9 mouse cellular contexts compared by ENCODE assay signal in the genomic region with DNA sequence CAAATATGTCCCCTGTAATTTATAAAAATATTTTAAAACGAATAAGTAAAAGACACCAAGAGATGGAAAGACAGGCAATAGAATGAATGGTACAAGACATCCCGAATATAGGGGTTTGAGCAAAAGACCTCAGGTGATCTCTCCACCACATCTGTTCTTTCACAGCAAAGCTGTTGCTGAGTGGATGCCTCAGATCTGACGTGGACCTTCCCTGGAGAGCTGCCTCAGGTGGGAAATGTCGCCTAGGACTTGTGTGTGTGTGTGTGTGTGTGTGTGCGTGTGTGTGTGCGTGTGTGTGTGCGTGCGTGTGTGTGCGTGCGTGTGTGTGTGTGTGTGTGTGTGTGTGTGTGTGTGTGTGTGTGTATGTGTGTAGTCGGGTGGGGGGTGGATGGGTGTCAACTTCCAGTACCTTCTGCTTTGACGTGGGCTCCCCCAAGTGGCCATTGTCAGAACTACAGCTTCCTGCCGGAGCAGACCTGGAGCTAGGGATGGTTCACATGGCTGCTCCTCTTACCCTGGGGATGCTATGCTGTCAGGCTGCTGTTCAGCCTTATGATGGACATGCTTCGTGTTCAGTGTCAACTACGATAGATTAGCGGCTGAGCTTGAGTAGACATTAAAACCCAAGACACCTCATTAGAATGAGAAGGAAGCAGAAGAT. TPM values are rescaled to one million over a fixed set of nuclear protein-coding genes. Genes with fewer than 3 reads are reported as not detected.
DNase-seq lines count a peak whose midpoint lies in the region; ATAC-seq lines count a peak whose summit lies in the region.
"Had no signal": no experiment of that assay in that cellular context is flagged by ENCODE, and none has a peak within 500 bp of the region (broad histone marks: within the 10 kb centered on the region; RNA-seq: fewer than 3 reads in every experiment).

No protein-coding gene starts in this region.

- DNase-seq in 3134 (ENCODE audit: extremely low read depth, insufficient read length, low spot score): peak; percentile 37
- peak; percentile 29 for DNase-seq in WW6 (ENCODE audit: low read depth, low spot score)
- DNase-seq in gastrocnemius, postnatal 10 days: peak; percentile 90
- DNase-seq in kidney, postnatal 36 days: peak; percentile 74 to 93
- DNase-seq in lung, adult 18-20 months: peak; percentile 59 to 73
- peak; percentile 63 for DNase-seq in testis, postnatal 14 days (ENCODE audit: low spot score)

- H3K27ac ChIP-seq in neural tube, embryonic 15.5 days (replicated peaks): 0 out of 2 replicates have a peak overlapping the region, but pooled peaks have one; percentile 15
- H3K27ac ChIP-seq: embryonic facial prominence, embryonic 15.5 days had no signal

- H3K4me2 ChIP-seq in neural tube, embryonic 15.5 days: peak overlapping the region; percentile 19; the same call in 1 of the 2 replicates
- H3K4me2 ChIP-seq: embryonic facial prominence, embryonic 15.5 days had no signal

- H3K9ac ChIP-seq in neural tube, embryonic 15.5 days (replicated peaks): no peak overlapping the region
- H3K9ac ChIP-seq: embryonic facial prominence, embryonic 15.5 days had no signal

- H3K4me3 ChIP-seq in neural tube, embryonic 15.5 days (replicated peaks): no peak overlapping the region
- H3K4me3 ChIP-seq: embryonic facial prominence, embryonic 15.5 days had no signal

- no peaks in the 10 kb centered on the region; the same call in 1 of the 2 replicates for H3K36me3 ChIP-seq in neural tube, embryonic 15.5 days
- H3K36me3 ChIP-seq: embryonic facial prominence, embryonic 15.5 days had no signal

- ATAC-seq in common myeloid progenitor, adult 5-6 weeks (replicated peaks; ENCODE audit: low read depth, poor library complexity, severe bottlenecking): peak; percentile 89
- peak; percentile 82 for ATAC-seq in neural tube, embryonic 15.5 days (ENCODE audit: low FRiP score)

- no peaks in the 10 kb centered on the region for H3K9me3 ChIP-seq in neural tube, embryonic 15.5 days (replicated peaks)
- H3K9me3 ChIP-seq: embryonic facial prominence, embryonic 15.5 days had no signal

- peaks cover 6% of the 10 kb centered on the region; the same call in 1 of the 2 replicates for H3K4me1 ChIP-seq in neural tube, embryonic 15.5 days
- H3K4me1 ChIP-seq: embryonic facial prominence, embryonic 15.5 days had no signal

- peaks cover 26% of the 10 kb centered on the region; the same call in 1 of the 2 replicates for H3K27me3 ChIP-seq in neural tube, embryonic 15.5 days (replicated peaks)

- 30% methylated on average over 14 of the region's 16 CpGs for WGBS in neural tube, embryonic 15.5 days

RNA-seq across cellular contexts. Expression of a gene that starts 31.7 kb away (rescaled TPM):
- not detected in 2 replicates for total RNA-seq in common myeloid progenitor, adult 5-6 weeks (2017)
- under 1 TPM; 0.23 to 0.29 TPM for total RNA-seq in gastrocnemius, postnatal 10 days (2021)
- 10.8 and 12.3 TPM in 2 replicates for polyA plus RNA-seq in neural tube, embryonic 15.5 days (2015; fragmentation: Nextera tagmentation; extraction: Ambion mirVana)

RNA-seq across cellular contexts. Expression of a gene that starts 49.5 kb away (rescaled TPM):
- not detected in 2 replicates for total RNA-seq in common myeloid progenitor, adult 5-6 weeks (2017)
- total RNA-seq in gastrocnemius, postnatal 10 days (2021): under 1 TPM in 1 of 2 experiments, not detected in 1; 0.28 TPM
- polyA plus RNA-seq in neural tube, embryonic 15.5 days (2015; fragmentation: Nextera tagmentation; extraction: Ambion mirVana): 3.1 and 4.1 TPM in 2 replicates

Comparison
In these comparisons a context has a peak if more than half of its experiments do, and no peak if none do; other contexts are left out.
1. DNase-seq: peak in every context shown above with its lines; median percentile 90 in gastrocnemius, postnatal 10 days; 84 in kidney, postnatal 36 days; 66 in lung, adult 18-20 months; 63 in testis, postnatal 14 days; 37 in 3134; 29 in WW6.